Mouse (Mus musculus): ENCODE data around the gene Slc6a19.
A peak's percentile ranks its signal among the peaks of the same experiment; 100 is the strongest.

Gene Slc6a19

GRCm38 (mm10) chr13:73654976-73655375 lies 49.7 kb downstream of the Slc6a19 start:
- no peak for DNase-seq

- no peak for DNase-seq
These were observed 51.4 kb downstream of the Slc6a19 start for GRCm38 (mm10) chr13:73653266-73653665.

GRCm38 (mm10) chr13:73646397-73647087 lies 58.1 kb downstream of the Slc6a19 start:
- peak; percentile 56 to 67 for DNase-seq

GRCm38 (mm10) chr13:73641296-73641695 lies 63.4 kb downstream of the Slc6a19 start:
- DNase-seq = no peak

- DNase-seq = no peak
These were observed 66.8 kb downstream of the Slc6a19 start for GRCm38 (mm10) chr13:73637826-73638225.

- DNase-seq = no peak
These were observed 72.8 kb downstream of the Slc6a19 start for GRCm38 (mm10) chr13:73631837-73632236.
